Mouse (Mus musculus) stomach, postnatal 0 days (tissue): ENCODE measurements at regions not wholly inside any gene's neighbourhood (a gene's known extent, or its start where the extent isn't known, plus 50 kb on each side); places are given as distances from the start of the nearest gene placed in this dataset.

Experiments used
- CTCF ChIP-seq: IDR thresholded peaks from 2 replicates; pipeline ENCODE4 v1.5.1; 2016; ENCODE audit warnings: antibody characterized with exemption, low read depth, mild to moderate bottlenecking, moderate library complexity
- EP300 ChIP-seq: optimal IDR thresholded peaks from 2 replicates; pipeline ENCODE3; 2016; ENCODE audit warnings: antibody characterized with exemption

GRCm38 (mm10) chr8:86353816-86354215 is 226.7 kb downstream of the Abcc12 start:
- TF ChIP-seq CTCF (no peak), EP300 (no peak)
